19 mouse cellular contexts compared by ENCODE assay signal in genomic region chr7:28591862-28592261, GRCm38 (mm10). TPM values are rescaled to one million over a fixed set of nuclear protein-coding genes. Genes with fewer than 3 reads are reported as not detected.
"Had no signal": no experiment of that assay in that cellular context is flagged by ENCODE, and none has a peak within 500 bp of the region (broad histone marks: within the 10 kb centered on the region; RNA-seq: fewer than 3 reads in every experiment).

No protein-coding gene starts in this region.

- ATAC-seq: midbrain, embryonic 16.5 days had no signal

- DNase-seq: kidney, adult 9 months; kidney, postnatal 10 days; lung, postnatal 14 days; right cerebral cortex, postnatal 14 days; thymus, postnatal 4 days had no signal

- H3K36me3 ChIP-seq: lung, embryonic 15.5 days had no signal

- H3K4me2 ChIP-seq: lung, embryonic 15.5 days; midbrain, embryonic 11.5 days had no signal

- H3K9ac ChIP-seq: lung, embryonic 15.5 days had no signal

- H3K27ac ChIP-seq: left cerebral cortex, adult 2 months; lung, embryonic 15.5 days; macrophage had no signal

- H3K4me3 ChIP-seq: left cerebral cortex, adult 2 months; limb, embryonic 10.5 days; lung, embryonic 15.5 days; megakaryocyte, embryonic 14.5 days had no signal

- H3K27me3 ChIP-seq: lung, embryonic 15.5 days had no signal

- H3K9me3 ChIP-seq: limb, embryonic 10.5 days; lung, embryonic 15.5 days; megakaryocyte, embryonic 14.5 days had no signal

RNA-seq across cellular contexts. Expression of gene Acp7, which starts 39.3 kb away (rescaled TPM):
- polyA plus RNA-seq: large intestine, adult 2 months; limb, embryonic 10.5 days; liver, embryonic 16.5 days; lung, embryonic 15.5 days; macrophage; midbrain, embryonic 11.5 days; neural tube, embryonic 14.5 days; stomach, embryonic 16.5 days had no signal

RNA-seq across cellular contexts. Expression of gene Nccrp1, which starts 44.8 kb away (rescaled TPM):
- polyA plus RNA-seq: limb, embryonic 10.5 days; limb, embryonic 14.5 days; liver, embryonic 16.5 days; lung, embryonic 15.5 days; macrophage; midbrain, embryonic 11.5 days had no signal

RNA-seq across cellular contexts. Expression of gene Sycn, which starts 51.2 kb away (rescaled TPM):
- total RNA-seq: layer of hippocampus, postnatal 25 days; left cerebral cortex, adult 2 months; left cerebral cortex, postnatal 14 days had no signal
- polyA plus RNA-seq: limb, embryonic 10.5 days; lung, embryonic 15.5 days; macrophage; midbrain, embryonic 11.5 days; midbrain, embryonic 16.5 days; neural tube, embryonic 14.5 days had no signal
